Mouse (Mus musculus) ES-E14 (cell line): ENCODE results near the gene Cspg4. TPM values are rescaled to one million over a fixed set of nuclear protein-coding genes. Genes with fewer than 3 reads are reported as not detected.
"Not testable (repeated sequence)": the region's sequence is repeated elsewhere in the genome, so short reads cannot be mapped to it uniquely, and the experiment has no call there.

ENCODE experiments used
- DNase-seq: peaks from one replicate; pipeline ENCODE4 v3.0.0-alpha.2; 2013; ENCODE audit warnings: low read depth, low spot score
- H3K27ac ChIP-seq: 2 replicates; pipeline ENCODE4 v1.5.1; 2012; ENCODE audit warnings: low read depth, mild to moderate bottlenecking, low read length, moderate library complexity, mixed read lengths; ENCODE audit not compliant: poor library complexity, insufficient read depth, severe bottlenecking
- H3K36me3 ChIP-seq: 2 replicates; pipeline ENCODE4 v1.6.1; 2012; ENCODE audit warnings: mild to moderate bottlenecking, low read length, moderate library complexity, mixed read lengths; ENCODE audit not compliant: control insufficient read depth, poor library complexity, insufficient read depth, severe bottlenecking
- H3K4me1 ChIP-seq, 2 experiments: fragments of 150-350 bp in 1 of 2; sonication (generic) in 1 of 2; 2 replicates each; pipeline ENCODE4 v1.6.1; 2012; ENCODE audit warnings: low read length in 2 of 2, mild to moderate bottlenecking in 1 of 2, mixed read lengths in 1 of 2; ENCODE audit not compliant: control insufficient read depth in 2 of 2, insufficient read depth in 2 of 2, poor library complexity in 1 of 2
- H3K4me3 ChIP-seq, 2 experiments: fragments of 150-350 bp in 1 of 2; sonication (generic) in 1 of 2; 2 replicates each; pipeline ENCODE4 v1.5.1; 2012; ENCODE audit warnings: low read length in 2 of 2, low read depth in 1 of 2, mild to moderate bottlenecking in 1 of 2, mixed read lengths in 1 of 2; ENCODE audit not compliant: insufficient read depth in 1 of 2, poor library complexity in 1 of 2, severe bottlenecking in 1 of 2
- H3K9ac ChIP-seq: 2 replicates; pipeline ENCODE4 v1.6.1; 2012; ENCODE audit warnings: low read depth, mild to moderate bottlenecking, low read length, mixed read lengths; ENCODE audit not compliant: poor library complexity, insufficient read depth, severe bottlenecking
- H3K9me3 ChIP-seq: fragments of 150-350 bp; sonication (generic); 2 replicates; pipeline ENCODE4 v1.6.1; 2012; ENCODE audit warnings: low read depth, mild to moderate bottlenecking, low read length; ENCODE audit not compliant: control insufficient read depth, insufficient read depth
- ZC3H11A ChIP-seq: IDR thresholded peaks from 2 replicates; pipeline ENCODE4 v1.6.1; 2012; ENCODE audit warnings: low read depth, mild to moderate bottlenecking, inconsistent platforms, low read length, borderline replicate concordance
- ZNF384 ChIP-seq: IDR thresholded peaks from 2 replicates; pipeline ENCODE4 v1.6.1; 2012; ENCODE audit warnings: low read depth, low read length, inconsistent platforms
- in situ Hi-C, 2 experiments: fragments of 600-800 bp; cut with MboI; formaldehyde crosslinking; loops; one replicate each; pipeline ENCODE4 v1.15.1; 2025; ENCODE audit warnings: low sequenced_read_pairs in 2 of 2, inconsistent platforms in 1 of 2; ENCODE audit not compliant: unreplicated experiment in 2 of 2
- total RNA-seq: library from RNA; depleted of rRNA; stranded (reverse); fragments of 300-350 nt; gene quantifications from 2 replicates; pipeline ENCODE4 v1.2.3, GENCODE M21; 2012; rRNA removed

The Cspg4 gene
- total RNA-seq, 1 experiment, result 1.3 TPM

- H3K9me3 ChIP-seq, DNase-seq: not testable (repeated sequence)
Measured at GRCm38 (mm10) chr9:56947481-56947880, 82.6 kb downstream of the Cspg4 start.

GRCm38 (mm10) chr9:56948699-56949098, 83.9 kb downstream of the Cspg4 start:
- H3K4me1 ChIP-seq, in situ Hi-C loops, H3K4me3 ChIP-seq, H3K9me3 ChIP-seq, H3K36me3 ChIP-seq, H3K27ac ChIP-seq, H3K9ac ChIP-seq, DNase-seq: not testable (repeated sequence)

More at GRCm38 (mm10) chr9:56947481-56947880, 82.6 kb downstream of the Cspg4 start:
- H3K9ac ChIP-seq, H3K4me3 ChIP-seq, H3K27ac ChIP-seq, H3K36me3 ChIP-seq, H3K4me1 ChIP-seq, in situ Hi-C loops: not testable (repeated sequence)
- TF ChIP-seq ZNF384 (peak; percentile 82), ZC3H11A (peak; percentile 32; the same call in 1 of the 2 replicates)

Other genes with a start within 250 kb of the Cspg4 start
- gene Lingo1, start 68.6 kb upstream of the Cspg4 start, total RNA-seq, result 1.3 and 2.1 TPM in 2 replicates
- gene Odf3l1, start 354 bp upstream of the Cspg4 start, total RNA-seq, result not detected in 2 replicates
- gene Snx33, start 63.3 kb downstream of the Cspg4 start, total RNA-seq, result 1.6 and 4.1 TPM in 2 replicates
- 106 and 108 TPM in 2 replicates for gene Imp3, start 72.4 kb downstream of the Cspg4 start, total RNA-seq
- gene Snupn, start 85.8 kb downstream of the Cspg4 start, total RNA-seq, result 16.4 and 18.2 TPM in 2 replicates
- 3.0 and 6.8 TPM in 2 replicates for gene Ptpn9, start 129.9 kb downstream of the Cspg4 start, total RNA-seq
- 78.3 and 88.1 TPM in 2 replicates for gene Sin3a, start 207.0 kb downstream of the Cspg4 start, total RNA-seq